Mouse (Mus musculus) hindbrain, postnatal 0 days (tissue): Measurements from ENCODE around the gene Nlrp4c. TPM values are rescaled to one million over a fixed set of nuclear protein-coding genes. Genes with fewer than 3 reads are reported as not detected.

ENCODE experiments used
- ATAC-seq: fragments of 200-750 bp; cut with Nextera tagmentation; 2 replicates; pipeline ENCODE4 v1.8.0; 2017; ENCODE audit warnings: mild to moderate bottlenecking, moderate TSS enrichment, moderate library complexity
- DNase-seq: peaks from one replicate; pipeline ENCODE4 v3.0.0-alpha.2; 2015; ENCODE audit warnings: low spot score
- H3K27ac ChIP-seq: fragments of 300-500 bp; sonication (generic); 2 replicates; pipeline ENCODE4 v1.5.1; 2014; ENCODE audit warnings: mild to moderate bottlenecking
- H3K27me3 ChIP-seq: fragments of 300-500 bp; sonication (generic); 2 replicates; pipeline ENCODE4 v1.6.1; 2014; ENCODE audit warnings: low read length, mixed read lengths; ENCODE audit not compliant: insufficient read depth
- H3K36me3 ChIP-seq: fragments of 300-500 bp; sonication (generic); 2 replicates; pipeline ENCODE4 v1.6.1; 2014; ENCODE audit warnings: low read length, mixed read lengths; ENCODE audit not compliant: insufficient read depth
- H3K4me1 ChIP-seq: fragments of 300-500 bp; sonication (generic); 2 replicates; pipeline ENCODE4 v1.6.1; 2014; ENCODE audit warnings: antibody characterized with exemption, low read length, mixed read lengths; ENCODE audit not compliant: insufficient read depth
- H3K4me2 ChIP-seq: fragments of 300-500 bp; sonication (generic); 2 replicates; pipeline ENCODE4 v1.6.1; 2014; ENCODE audit warnings: low read depth, mild to moderate bottlenecking, low read length, moderate library complexity, mixed read lengths
- H3K4me3 ChIP-seq: fragments of 300-500 bp; sonication (generic); 2 replicates; pipeline ENCODE4 v1.5.1; 2014; ENCODE audit warnings: low read length
- H3K9ac ChIP-seq: fragments of 300-500 bp; sonication (generic); replicated peaks from 2 replicates; pipeline ENCODE4 v1.6.1; 2014; ENCODE audit warnings: mild to moderate bottlenecking, low read length, moderate library complexity, mixed read lengths
- H3K9me3 ChIP-seq: fragments of 300-500 bp; sonication (generic); 2 replicates; pipeline ENCODE4 v1.6.1; 2016; ENCODE audit warnings: low read length, mixed read lengths
- CTCF ChIP-seq: IDR thresholded peaks from 2 replicates; pipeline ENCODE4 v1.5.1; 2016; ENCODE audit warnings: antibody characterized with exemption, control low read depth, low read depth
- WGBS: fragments of 180-500 bp; shearing (Covaris S2); extraction: QIAGEN DNeasy Blood & Tissue Kit; methylation state at CpG from one replicate; pipeline ENCODE4 v1.1.7; 2014; 5-methylcytosine and 5-hydroxymethylcytosine counted together
- polyA plus RNA-seq: library from polyadenylated mRNA; unstranded; fragments of >200 nt; fragmentation: Nextera tagmentation; extraction: Ambion mirVana; gene quantifications from 2 replicates; pipeline ENCODE4 v1.2.1, GENCODE M21; 2015
- total RNA-seq: library from RNA; depleted of rRNA; stranded (reverse); fragments of >200 nt; gene quantifications from 2 replicates; pipeline ENCODE4 v1.2.3, GENCODE M21; 2014

The Nlrp4c gene
- total and polyA plus RNA-seq, 2 experiments from 2014 or later = not detected

DNA sequence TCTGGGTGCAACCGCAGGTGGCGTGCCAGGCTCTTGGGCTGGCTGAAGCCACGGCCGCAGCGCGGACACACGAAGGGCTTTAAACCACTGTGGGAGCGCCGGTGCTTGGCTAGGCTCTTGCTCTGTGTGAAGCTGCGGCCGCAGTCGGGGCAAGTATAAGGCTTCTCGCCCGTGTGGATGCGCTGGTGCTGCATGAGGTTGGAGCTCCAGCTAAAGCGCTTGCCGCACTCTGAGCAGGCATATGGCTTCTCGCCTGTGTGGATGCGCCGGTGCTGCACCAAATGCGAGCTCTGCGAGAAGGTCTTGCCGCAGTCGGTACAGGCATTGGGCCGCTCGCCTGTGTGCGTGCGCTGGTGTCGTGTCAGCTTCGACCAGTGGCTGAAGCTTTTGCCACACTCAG, 87.7 kb downstream of the Nlrp4c start:
- DNase-seq (no peak), ATAC-seq (no peak)
- Histone ChIP-seq H3K4me2 (no peak overlapping the region), H3K4me1 (no peaks in the 10 kb centered on the region), H3K4me3 (no peak overlapping the region), H3K36me3 (peaks cover 17% of the 10 kb centered on the region), H3K9me3 (peaks cover 11% of the 10 kb centered on the region), H3K9ac (no peak overlapping the region), H3K27me3 (no peaks in the 10 kb centered on the region), H3K27ac (no peak overlapping the region)
- TF ChIP-seq CTCF = no peak
- 86% methylated on average over 30 of the region's 30 CpGs for WGBS

DNA sequence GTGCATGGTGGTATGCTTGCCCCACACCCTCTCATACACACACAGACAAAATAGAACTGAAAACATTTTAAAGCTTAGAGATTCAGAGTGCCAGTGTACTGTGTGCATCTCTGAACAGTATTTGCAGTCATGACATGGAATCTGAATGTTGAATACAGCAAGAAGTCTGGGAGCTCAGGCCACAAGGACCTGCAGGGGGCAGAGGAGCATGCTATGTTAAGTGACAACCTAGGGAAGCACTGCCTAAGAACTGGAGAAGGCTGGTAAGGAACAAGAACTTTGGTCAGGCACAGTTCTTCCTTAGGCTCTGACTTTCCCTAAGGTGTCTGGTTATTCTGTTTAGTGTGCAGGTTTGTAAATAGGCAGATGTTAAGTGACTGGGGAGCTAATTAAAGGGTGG, 91.5 kb downstream of the Nlrp4c start:
- ATAC-seq (0 out of 2 replicates have a peak, but pooled peaks have one; percentile 2), DNase-seq (no peak)
- H3K36me3 ChIP-seq = peaks cover 20% of the 10 kb centered on the region
- H3K27ac ChIP-seq = no peak overlapping the region
- no peaks in the 10 kb centered on the region for H3K4me1 ChIP-seq
- peaks cover 11% of the 10 kb centered on the region for H3K9me3 ChIP-seq
- no peak overlapping the region for H3K9ac ChIP-seq
- no peak overlapping the region for H3K4me3 ChIP-seq
- no peaks in the 10 kb centered on the region for H3K27me3 ChIP-seq
- H3K4me2 ChIP-seq = no peak overlapping the region
- TF ChIP-seq CTCF = peak; percentile 35

DNA sequence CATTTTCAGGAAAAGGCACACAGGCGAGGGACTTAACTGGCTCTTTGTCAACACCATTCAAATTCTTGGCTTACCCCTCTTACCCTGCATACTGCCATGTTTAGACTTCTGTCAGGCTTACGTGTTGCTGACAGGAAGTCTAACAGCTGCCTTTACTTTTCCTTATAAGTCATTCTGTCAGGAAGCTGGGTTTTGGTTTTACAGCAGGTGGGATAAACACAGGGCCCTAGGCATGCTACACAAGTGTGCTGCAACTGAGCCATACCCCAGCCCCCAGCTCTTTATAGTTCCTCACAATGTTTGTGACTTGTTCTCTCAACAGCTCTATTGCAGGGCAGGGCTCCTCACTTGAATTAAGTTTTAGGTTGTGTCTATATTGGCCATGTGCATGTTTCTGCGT, 94.3 kb downstream of the Nlrp4c start:
- Histone ChIP-seq H3K4me1 (no peaks in the 10 kb centered on the region), H3K36me3 (peaks cover 10% of the 10 kb centered on the region; the same call in 1 of the 2 replicates), H3K4me3 (no peak overlapping the region), H3K9ac (no peak overlapping the region), H3K4me2 (no peak overlapping the region), H3K27me3 (no peaks in the 10 kb centered on the region), H3K9me3 (no peaks in the 10 kb centered on the region), H3K27ac (no peak overlapping the region)
- ATAC-seq (no peak), DNase-seq (no peak)
- 79% methylated on average over 3 of the region's 3 CpGs for WGBS
- no peak for TF ChIP-seq CTCF

DNA sequence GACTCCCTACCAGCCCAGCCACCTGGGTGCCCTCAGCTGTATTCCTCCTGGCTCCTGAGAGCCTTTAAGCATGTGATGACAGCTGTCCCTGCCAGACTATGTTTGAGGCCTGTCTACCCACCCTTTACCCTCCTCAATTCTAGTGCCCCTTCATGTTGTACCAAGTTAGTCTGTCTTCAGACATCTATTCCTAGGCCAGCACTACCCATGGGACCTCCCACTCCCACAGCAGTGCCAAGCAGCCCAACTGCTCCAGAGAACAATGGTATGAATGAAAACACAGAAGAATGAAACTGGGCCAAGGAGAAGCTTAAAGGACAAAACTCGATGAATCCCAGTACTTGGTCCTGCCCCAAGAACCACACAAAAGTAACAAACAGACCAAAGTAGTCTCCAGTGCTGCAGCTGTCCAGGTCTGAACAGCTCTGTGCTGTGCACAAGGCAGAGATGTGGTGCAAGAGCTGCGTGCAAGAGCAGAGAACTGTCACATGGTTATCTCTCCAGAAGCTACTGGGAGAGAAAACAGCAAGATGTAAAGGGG, 99.1 kb downstream of the Nlrp4c start:
- H3K4me2 ChIP-seq = no peak overlapping the region
- peak; percentile 65 for DNase-seq
- H3K27ac ChIP-seq = peak overlapping the region; percentile 64
- no peaks in the 10 kb centered on the region for H3K4me1 ChIP-seq
- no peak overlapping the region for H3K4me3 ChIP-seq
- H3K9ac ChIP-seq = no peak overlapping the region
- no peaks in the 10 kb centered on the region for H3K27me3 ChIP-seq
- TF ChIP-seq CTCF = no peak
- 53% methylated on average over 2 of the region's 2 CpGs for WGBS
- no peaks in the 10 kb centered on the region for H3K9me3 ChIP-seq
- H3K36me3 ChIP-seq = peaks cover 10% of the 10 kb centered on the region; the same call in 1 of the 2 replicates
- ATAC-seq = peak; percentile 78

DNA sequence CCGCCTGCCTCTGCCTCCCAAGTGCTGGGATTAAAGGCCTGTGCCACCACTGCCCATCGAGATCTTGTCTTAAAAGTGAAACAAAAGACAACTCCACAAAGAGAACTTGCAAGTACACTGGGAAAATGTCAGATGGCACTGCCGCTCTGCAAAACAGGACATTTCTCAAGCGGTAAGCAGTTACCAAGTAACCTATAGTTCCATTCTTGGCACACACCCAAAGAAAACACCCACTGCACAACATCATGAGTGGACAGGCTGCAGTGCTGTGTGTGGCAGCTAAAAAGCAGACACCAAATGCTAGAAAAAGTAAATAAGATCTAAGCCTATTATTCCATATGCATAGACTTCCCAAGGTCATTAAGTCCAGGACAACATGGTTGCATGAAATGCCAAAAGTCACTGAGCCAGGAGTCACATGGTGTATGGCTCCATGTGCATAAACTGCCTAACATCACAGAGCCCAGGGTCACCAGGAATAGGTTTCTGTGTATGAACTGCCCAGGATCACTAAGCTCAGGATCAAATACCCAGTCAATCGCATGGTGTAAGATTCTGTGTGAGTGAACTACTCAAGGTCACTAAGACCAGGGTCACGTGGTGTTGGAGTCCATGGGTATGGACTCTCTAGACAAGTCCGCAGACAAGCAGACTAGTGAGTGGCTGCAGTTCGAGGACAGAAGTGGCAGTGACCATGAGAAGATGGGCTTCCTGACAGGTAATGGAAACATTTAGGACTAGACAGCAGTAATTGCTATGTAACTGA, 100.6 kb downstream of the Nlrp4c start:
- no peaks in the 10 kb centered on the region for H3K4me1 ChIP-seq
- peak overlapping the region; percentile 64; the same call in 1 of the 2 replicates for H3K27ac ChIP-seq
- 78% methylated on average over 8 of the region's 8 CpGs for WGBS
- H3K9ac ChIP-seq = no peak overlapping the region
- peaks cover 10% of the 10 kb centered on the region; the same call in 1 of the 2 replicates for H3K36me3 ChIP-seq
- no peak for TF ChIP-seq CTCF
- no peaks in the 10 kb centered on the region for H3K27me3 ChIP-seq
- no peak for ATAC-seq
- no peak overlapping the region for H3K4me2 ChIP-seq
- DNase-seq = peak; percentile 18
- no peak overlapping the region for H3K4me3 ChIP-seq
- H3K9me3 ChIP-seq = no peaks in the 10 kb centered on the region

DNA sequence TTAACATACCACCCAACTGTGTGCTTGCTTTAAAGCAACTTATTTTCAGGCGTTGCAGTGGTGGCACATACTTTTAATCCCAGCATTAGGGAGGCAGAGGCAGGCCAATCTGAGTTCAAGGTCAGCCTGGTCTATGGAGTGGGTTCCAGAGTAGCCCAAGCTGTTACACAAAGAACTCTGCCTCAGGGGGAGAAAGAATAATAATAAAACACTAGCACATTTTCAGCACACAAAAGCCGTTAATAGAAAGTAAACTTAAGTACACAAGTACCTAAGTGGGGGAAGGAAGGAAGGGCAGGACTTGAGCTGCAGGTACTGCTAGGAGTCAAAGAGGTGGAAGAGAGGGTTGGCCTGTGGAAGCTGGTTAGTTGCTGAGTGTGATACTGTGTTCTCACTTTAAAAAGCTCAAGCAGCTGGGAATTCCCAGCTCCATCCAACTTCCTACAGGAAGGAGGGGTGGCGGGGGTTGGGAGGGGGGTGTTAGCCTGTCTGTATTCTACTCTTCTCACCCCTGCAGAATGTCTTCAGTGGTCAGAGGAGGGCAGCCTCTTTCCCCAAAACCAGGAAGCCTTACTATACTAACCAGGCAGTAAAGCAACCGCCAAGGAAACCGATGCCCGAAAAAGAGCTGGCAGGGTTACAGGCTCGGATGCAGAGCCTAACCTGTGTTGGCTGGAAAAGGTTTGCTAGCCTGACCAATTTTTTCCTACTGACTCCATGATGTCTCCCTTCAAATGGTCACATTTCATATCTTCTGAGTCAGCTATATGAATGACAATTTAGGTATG, 101.4 kb downstream of the Nlrp4c start:
- H3K36me3 ChIP-seq = peaks cover 8% of the 10 kb centered on the region; the same call in 1 of the 2 replicates
- H3K27me3 ChIP-seq = no peaks in the 10 kb centered on the region
- no peak overlapping the region for H3K4me3 ChIP-seq
- H3K4me1 ChIP-seq = no peaks in the 10 kb centered on the region
- DNase-seq (no peak), ATAC-seq (no peak)
- H3K4me2 ChIP-seq = no peak overlapping the region
- 68% methylated on average over 7 of the region's 7 CpGs for WGBS
- H3K27ac ChIP-seq = peak overlapping the region; percentile 17; the same call in 1 of the 2 replicates
- no peak overlapping the region for H3K9ac ChIP-seq
- no peak for TF ChIP-seq CTCF
- H3K9me3 ChIP-seq = no peaks in the 10 kb centered on the region
